Mouse (Mus musculus) erythroblast, embryonic 14.5 days (primary cell): Measurements from ENCODE around the gene Raet1e.
"Not testable (repeated sequence)": the region's sequence is repeated elsewhere in the genome, so short reads cannot be mapped to it uniquely, and the experiment has no call there.

Experiments
- GATA1 ChIP-seq: IDR thresholded peaks from 2 replicates; pipeline ENCODE4 v1.6.1; 2012; ENCODE audit warnings: low read length, inconsistent platforms, mixed read lengths
- TAL1 ChIP-seq: IDR thresholded peaks from 3 replicates; pipeline ENCODE4 v1.6.1; 2012; ENCODE audit warnings: low read length, inconsistent platforms, mixed read lengths

- not testable (repeated sequence) for TF ChIP-seq GATA1, TAL1
These were observed 231.8 kb downstream of the Raet1e start for GRCm38 (mm10) chr10:22390146-22390545.
